Mouse (Mus musculus) myocyte (in vitro differentiated cells): ENCODE data around the gene Gm4922. TPM values are rescaled to one million over a fixed set of nuclear protein-coding genes. Genes with fewer than 3 reads are reported as not detected.

Experiments
- H3K27me3 ChIP-seq: one replicate; pipeline ENCODE4 v1.6.1; 2011; ENCODE audit not compliant: control insufficient read depth, insufficient read depth, insufficient read length
- H3K36me3 ChIP-seq: one replicate; pipeline ENCODE4 v1.6.1; 2011; ENCODE audit not compliant: control insufficient read depth, insufficient read depth
- H3K4me2 ChIP-seq: one replicate; pipeline ENCODE4 v1.6.1; 2011; ENCODE audit warnings: low read depth, control low read depth
- H3K4me3 ChIP-seq: one replicate; pipeline ENCODE4 v1.5.1; 2011; ENCODE audit warnings: mild to moderate bottlenecking, control low read depth, moderate library complexity
- H3K79me2 ChIP-seq: one replicate; pipeline ENCODE4 v1.6.1; 2011; ENCODE audit not compliant: control insufficient read depth, insufficient read depth
- H3ac ChIP-seq: one replicate; pipeline ENCODE4 v1.6.1; 2011; ENCODE audit not compliant: control insufficient read depth, insufficient read length
- CEBPB ChIP-seq: IDR thresholded peaks from 2 replicates; pipeline ENCODE4 v1.6.1; 2011; ENCODE audit warnings: mild to moderate bottlenecking, moderate library complexity; ENCODE audit not compliant: poor library complexity, insufficient read depth, severe bottlenecking
- E2F4 ChIP-seq: IDR thresholded peaks from one replicate; pipeline ENCODE4 v1.6.1; 2011; ENCODE audit warnings: mild to moderate bottlenecking, control low read depth, moderate library complexity; ENCODE audit not compliant: insufficient read depth
- MAX ChIP-seq: IDR thresholded peaks from one replicate; pipeline ENCODE4 v1.6.1; 2011; ENCODE audit warnings: low read depth, mild to moderate bottlenecking, control low read depth
- MYOD1 ChIP-seq, 3 experiments: IDR thresholded peaks; one replicate each; pipeline ENCODE4 v1.6.1; 2011; ENCODE audit warnings: control low read depth in 2 of 3, low read depth in 2 of 3, mild to moderate bottlenecking in 2 of 3, moderate library complexity in 1 of 3; ENCODE audit not compliant: insufficient read length in 2 of 3, control insufficient read depth in 1 of 3
- MYOG ChIP-seq, 3 experiments: IDR thresholded peaks; one replicate each; pipeline ENCODE4 v1.6.1; 2011; ENCODE audit warnings: control low read depth in 2 of 3, low read depth in 2 of 3, mild to moderate bottlenecking in 2 of 3; ENCODE audit not compliant: insufficient read length in 2 of 3, control insufficient read depth in 1 of 3, insufficient read depth in 1 of 3
- POLR2A ChIP-seq: IDR thresholded peaks from one replicate; pipeline ENCODE4 v1.6.1; 2011; ENCODE audit warnings: low read depth, mild to moderate bottlenecking, control low read depth, moderate library complexity; ENCODE audit not compliant: insufficient read length
- POLR2AphosphoS2 ChIP-seq: IDR thresholded peaks from one replicate; pipeline ENCODE4 v1.6.1; 2011; ENCODE audit warnings: low read depth, control low read depth; ENCODE audit not compliant: insufficient read length
- REST ChIP-seq: IDR thresholded peaks from one replicate; pipeline ENCODE4 v1.6.1; 2011; ENCODE audit warnings: mild to moderate bottlenecking, control low read depth, moderate library complexity; ENCODE audit not compliant: insufficient read depth, insufficient read length
- SRF ChIP-seq: IDR thresholded peaks from one replicate; pipeline ENCODE4 v1.6.1; 2011; ENCODE audit warnings: low read depth; ENCODE audit not compliant: control insufficient read depth, insufficient read length
- TCF12 ChIP-seq: IDR thresholded peaks from one replicate; pipeline ENCODE4 v1.6.1; 2011; ENCODE audit warnings: mild to moderate bottlenecking, control low read depth; ENCODE audit not compliant: poor library complexity, insufficient read depth, severe bottlenecking
- TCF3 ChIP-seq: IDR thresholded peaks from one replicate; pipeline ENCODE4 v1.6.1; 2011; ENCODE audit warnings: low read depth, control low read depth; ENCODE audit not compliant: insufficient read length
- USF1 ChIP-seq: IDR thresholded peaks from one replicate; pipeline ENCODE4 v1.6.1; 2011; ENCODE audit warnings: low read depth, mild to moderate bottlenecking, control low read depth, moderate library complexity
- polyA plus RNA-seq: library from polyadenylated mRNA; unstranded; fragments of >200 nt; fragmentation: generic; extraction: Trizol; gene quantifications from one replicate; pipeline ENCODE4 v1.2.1, GENCODE M21; 2012; ENCODE audit warnings: missing spikeins

Gene Gm4922
- not detected for polyA plus RNA-seq

DNA sequence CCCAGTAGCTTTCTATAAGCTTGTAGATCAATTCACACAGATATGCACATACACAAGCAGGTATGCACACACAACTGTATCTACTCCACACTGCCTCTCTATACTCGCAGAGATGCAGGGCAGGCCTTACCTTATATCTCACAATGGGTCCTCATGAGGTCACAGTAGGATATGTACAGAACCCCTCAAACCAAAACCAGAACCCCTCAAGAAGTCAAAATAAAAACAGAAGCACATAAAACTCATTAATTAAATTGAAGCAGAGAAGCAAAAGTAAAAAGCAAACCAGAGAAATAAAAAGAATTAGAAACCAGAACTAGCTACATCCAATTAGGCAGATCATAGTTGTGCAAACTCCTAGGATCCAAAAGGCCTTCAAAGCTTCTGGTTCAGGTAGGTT, at the start of gene Gm4922:
TSS of gene Gm4922 (minus strand) at position 101 of the 400 bp plus-strand sequence.
- Histone ChIP-seq H3K79me2 (no peaks in the 10 kb centered on the region), H3K4me2 (no peak within 1 kb of the TSS), H3K27me3 (no peaks in the 10 kb centered on the region), H3K4me3 (no peak within 1 kb of the TSS), H3ac (no peak within 1 kb of the TSS), H3K36me3 (no peaks in the 10 kb centered on the region)
- no peak for TF ChIP-seq CEBPB
- no peak for TF ChIP-seq TCF3
- TF ChIP-seq MAX, result no peak
- TF ChIP-seq POLR2A, result no peak
- no peak for TF ChIP-seq MYOG (IDR thresholded peaks at IDR 0.05; ENCODE audit: control insufficient read depth in 1 of 3, insufficient read depth in 1 of 3, insufficient read length in 2 of 3, low read depth in 2 of 3)
- no peak for TF ChIP-seq POLR2AphosphoS2
- TF ChIP-seq REST, result no peak
- no peak for TF ChIP-seq MYOD1 (IDR thresholded peaks at IDR 0.05; ENCODE audit: control insufficient read depth in 1 of 3, insufficient read length in 2 of 3, low read depth in 2 of 3)
- TF ChIP-seq SRF, result no peak
- TF ChIP-seq E2F4, result no peak
- no peak for TF ChIP-seq TCF12
- no peak for TF ChIP-seq USF1

DNA sequence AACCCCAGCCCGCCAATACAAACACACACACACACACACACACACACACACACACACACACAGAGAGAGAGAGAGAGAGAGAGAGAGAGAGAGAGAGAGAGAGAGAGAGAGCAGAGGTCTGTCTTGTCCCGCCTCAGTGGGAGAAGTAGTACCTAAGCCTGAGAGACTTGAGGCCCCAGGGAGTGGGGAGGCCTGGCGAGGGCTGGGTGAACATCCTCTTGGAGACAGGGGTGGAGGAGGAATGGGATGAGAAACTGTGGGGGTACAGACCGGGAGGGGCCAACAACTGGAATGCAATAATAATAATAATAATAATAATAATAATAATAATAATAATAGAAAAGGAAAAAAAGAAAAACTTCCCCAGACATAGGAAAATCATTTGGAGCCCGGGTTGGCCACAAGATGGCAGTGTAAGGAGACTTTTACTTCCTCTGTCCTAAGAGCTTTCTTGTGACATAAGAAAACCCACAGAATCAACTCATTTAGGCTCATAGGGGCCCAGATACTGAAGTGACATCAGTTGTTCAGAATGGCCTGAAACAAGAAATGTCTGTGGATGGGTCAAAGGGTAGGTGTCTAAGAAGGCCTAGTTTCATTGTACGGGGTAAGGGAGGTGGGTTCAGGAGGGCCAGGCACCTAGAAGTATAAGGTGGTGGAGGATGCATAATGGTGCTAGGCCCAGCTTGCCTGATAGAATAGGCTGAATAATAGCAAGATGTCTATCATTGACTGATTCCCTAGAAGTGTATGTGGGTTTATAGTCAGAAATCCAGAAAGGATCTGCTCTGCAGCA, 49.3 kb upstream of the Gm4922 start:
- no peak overlapping the region for H3ac ChIP-seq
- H3K79me2 ChIP-seq, result no peaks in the 10 kb centered on the region
- no peaks in the 10 kb centered on the region for H3K27me3 ChIP-seq
- TF ChIP-seq MAX (no peak), MYOD1 (IDR thresholded peaks at IDR 0.05; ENCODE audit: control insufficient read depth in 1 of 3, insufficient read length in 2 of 3, low read depth in 2 of 3) (no peak), TCF3 (no peak), POLR2AphosphoS2 (no peak), MYOG (IDR thresholded peaks at IDR 0.05; ENCODE audit: control insufficient read depth in 1 of 3, insufficient read depth in 1 of 3, insufficient read length in 2 of 3, low read depth in 2 of 3) (no peak), POLR2A (no peak), USF1 (no peak), REST (no peak), E2F4 (no peak), CEBPB (no peak), TCF12 (no peak), SRF (no peak)
- H3K4me2 ChIP-seq, result no peak overlapping the region
- H3K36me3 ChIP-seq, result no peaks in the 10 kb centered on the region
- no peak overlapping the region for H3K4me3 ChIP-seq

DNA sequence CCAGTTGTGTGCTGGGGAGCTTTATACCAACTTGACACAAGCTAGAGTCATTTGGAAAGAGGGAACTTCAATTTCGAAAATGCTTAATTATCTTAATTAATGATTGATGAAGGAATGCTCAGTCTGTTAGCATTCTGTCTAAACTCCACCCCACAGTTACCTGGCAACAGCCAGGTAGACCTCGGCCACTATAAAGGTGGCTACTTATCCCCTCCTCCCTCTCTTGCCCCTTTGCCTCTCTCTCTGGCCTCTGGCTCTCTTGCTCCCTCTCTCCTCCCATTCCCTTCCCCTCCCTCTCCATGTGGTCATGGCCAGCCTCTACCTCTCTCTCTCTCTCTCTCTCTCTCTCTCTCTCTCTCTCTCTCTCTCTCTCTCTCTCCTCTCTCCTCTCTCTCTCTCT, 47.8 kb upstream of the Gm4922 start:
- no peak overlapping the region for H3K4me2 ChIP-seq
- no peak for TF ChIP-seq CEBPB
- no peak for TF ChIP-seq TCF12
- no peak for TF ChIP-seq MAX
- no peak for TF ChIP-seq REST
- TF ChIP-seq MYOD1 (IDR thresholded peaks at IDR 0.05; ENCODE audit: control insufficient read depth in 1 of 3, insufficient read length in 2 of 3, low read depth in 2 of 3), result no peak
- TF ChIP-seq USF1, result no peak
- no peak for TF ChIP-seq TCF3
- TF ChIP-seq MYOG (IDR thresholded peaks at IDR 0.05; ENCODE audit: control insufficient read depth in 1 of 3, insufficient read depth in 1 of 3, insufficient read length in 2 of 3, low read depth in 2 of 3), result no peak
- no peak for TF ChIP-seq POLR2A
- TF ChIP-seq POLR2AphosphoS2, result no peak
- no peak for TF ChIP-seq E2F4
- TF ChIP-seq SRF, result no peak
- no peak overlapping the region for H3ac ChIP-seq
- no peak overlapping the region for H3K4me3 ChIP-seq
- H3K27me3 ChIP-seq, result no peaks in the 10 kb centered on the region
- H3K36me3 ChIP-seq, result no peaks in the 10 kb centered on the region
- H3K79me2 ChIP-seq, result no peaks in the 10 kb centered on the region

GRCm38 (mm10) chr10:18831823-18832222, 45.2 kb upstream of the Gm4922 start:
- H3K36me3 ChIP-seq, result no peaks in the 10 kb centered on the region
- H3ac ChIP-seq, result no peak overlapping the region
- H3K79me2 ChIP-seq, result no peaks in the 10 kb centered on the region
- H3K4me2 ChIP-seq, result no peak overlapping the region
- H3K4me3 ChIP-seq, result no peak overlapping the region
- TF ChIP-seq MAX (no peak), MYOG (IDR thresholded peaks at IDR 0.05; ENCODE audit: control insufficient read depth in 1 of 3, insufficient read depth in 1 of 3, insufficient read length in 2 of 3, low read depth in 2 of 3) (no peak), USF1 (no peak), POLR2AphosphoS2 (no peak), MYOD1 (IDR thresholded peaks at IDR 0.05; ENCODE audit: control insufficient read depth in 1 of 3, insufficient read length in 2 of 3, low read depth in 2 of 3) (no peak), TCF3 (no peak), SRF (no peak), E2F4 (no peak), REST (no peak), CEBPB (no peak), TCF12 (no peak), POLR2A (no peak)
- H3K27me3 ChIP-seq, result no peaks in the 10 kb centered on the region
